Mouse (Mus musculus): Measurements from ENCODE around the gene Gm26657. TPM values are rescaled to one million over a fixed set of nuclear protein-coding genes. Genes with fewer than 3 reads are reported as not detected.

Gene Gm26657
- total RNA-seq, 4 experiments from 2014 or later = not detected

- DNase-seq (ENCODE audit: low spot score in 2 of 2) = no peak
Observed at GRCm38 (mm10) chr4:56756966-56757600, 17.2 kb downstream of the Gm26657 start.

DNA sequence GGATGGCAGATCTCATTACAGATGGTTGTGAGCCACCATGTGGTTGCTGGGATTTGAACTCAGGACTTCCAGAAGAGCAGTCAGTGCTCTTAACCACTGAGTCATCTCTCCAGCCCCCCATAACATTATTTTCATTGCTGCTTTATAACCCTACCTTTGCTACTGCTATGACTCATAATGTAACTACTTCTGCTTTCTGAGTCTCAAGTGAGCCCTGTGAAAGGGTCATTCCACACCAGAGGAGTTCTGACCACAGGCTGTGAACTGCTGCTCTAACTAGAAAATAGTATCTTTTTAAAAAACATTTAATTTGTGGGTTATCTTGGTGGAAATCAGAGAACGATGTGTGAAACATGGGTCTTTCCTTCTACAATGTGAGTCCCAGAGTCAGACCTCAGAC is 17.8 kb downstream of the Gm26657 start:
- no peak for DNase-seq (ENCODE audit: low spot score in 2 of 2)

DNA sequence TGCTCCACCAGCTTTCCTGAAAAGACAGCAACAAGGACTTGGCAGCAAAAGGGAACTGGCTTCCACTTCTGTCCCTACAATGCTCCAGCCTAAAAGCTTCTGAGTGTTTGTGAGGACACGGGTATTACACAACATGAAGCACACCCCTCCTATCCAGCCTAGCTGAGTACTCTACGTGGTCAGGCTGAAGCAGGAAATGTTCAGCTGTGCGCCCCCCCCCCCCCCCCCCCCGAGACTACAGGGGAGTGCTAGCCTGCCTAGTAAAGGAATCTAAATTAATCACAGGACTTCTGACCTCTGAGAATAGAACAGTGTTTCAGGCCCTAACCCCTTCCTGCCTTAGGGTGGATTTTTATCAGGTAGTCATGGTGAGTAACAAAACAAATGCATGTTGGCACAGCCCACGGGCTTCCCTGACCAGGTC is 28.0 kb downstream of the Gm26657 start:
- DNase-seq (ENCODE audit: low spot score in 2 of 2) = no peak

DNA sequence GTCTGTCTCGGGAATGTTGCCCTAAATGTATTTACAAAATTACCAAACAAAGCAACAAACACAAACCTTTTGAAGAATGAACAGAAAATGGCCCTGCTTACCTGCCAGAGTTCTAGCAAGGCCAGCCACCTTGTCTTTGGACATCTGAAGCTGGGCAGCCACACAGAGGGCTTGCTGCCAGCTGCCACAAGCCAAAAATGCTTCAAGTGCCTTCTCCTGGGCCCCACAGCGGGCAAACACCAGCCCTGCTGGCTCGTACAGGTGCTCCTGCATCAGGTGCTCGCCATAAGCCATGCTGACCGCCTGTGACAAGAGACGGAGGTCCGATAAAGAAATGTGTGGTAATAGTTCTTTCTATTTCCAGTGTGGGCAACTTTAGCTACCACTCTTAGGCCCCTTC is 29.0 kb downstream of the Gm26657 start:
- DNase-seq (ENCODE audit: low spot score in 2 of 2) = no peak

GRCm38 (mm10) chr4:56771065-56771464 is 31.2 kb downstream of the Gm26657 start:
- DNase-seq (ENCODE audit: low spot score in 2 of 2) = no peak

Other genes with a start within 250 kb of the Gm26657 start
- under 1 TPM in 2 of 4 experiments, not detected in 2; 0.39 to 0.43 TPM for gene Actl7b, start 1.4 kb downstream of the Gm26657 start, total RNA-seq (2022)
- not detected for gene Actl7a, start 3.3 kb downstream of the Gm26657 start, total RNA-seq (2022)
- gene Elp1, start 62.3 kb downstream of the Gm26657 start, total RNA-seq (2022) = 10 to 100 TPM; 57.1 to 81.6 (median 66.7) TPM
- gene Fam206a, start 62.3 kb downstream of the Gm26657 start, total RNA-seq (2022) = 10 to 100 TPM; 12.6 to 20.5 (median 17.6) TPM
- gene Ctnnal1, start 125.1 kb downstream of the Gm26657 start, total RNA-seq (2022) = 10 to 100 TPM; 13.8 to 20.9 (median 16.8) TPM
- 10 to 100 TPM; 30.9 to 42.1 (median 33.8) TPM for gene Tmem245, start 207.4 kb downstream of the Gm26657 start, total RNA-seq (2022)

All from layer of hippocampus, adult 8-10 months (tissue).